Mouse (Mus musculus) megakaryocyte, embryonic 14.5 days (primary cell): ENCODE results near the gene Ino80. TPM values are rescaled to one million over a fixed set of nuclear protein-coding genes. Genes with fewer than 3 reads are reported as not detected.
A peak's percentile ranks its signal among the peaks of the same experiment; 100 is the strongest.

ENCODE experiments used
- H3K27me3 ChIP-seq: replicated peaks from 2 replicates; pipeline ENCODE3; 2012; ENCODE audit warnings: inconsistent platforms
- H3K36me3 ChIP-seq: replicated peaks from 2 replicates; pipeline ENCODE3; 2012; ENCODE audit warnings: low read length, inconsistent platforms, mixed read lengths
- H3K4me1 ChIP-seq: 2 replicates; pipeline ENCODE4 v1.6.1; 2012; ENCODE audit warnings: inconsistent platforms
- H3K4me3 ChIP-seq: replicated peaks from 2 replicates; pipeline ENCODE3; 2012; ENCODE audit warnings: moderate library complexity, mild to moderate bottlenecking, inconsistent platforms
- H3K9me3 ChIP-seq: 2 replicates; pipeline ENCODE4 v1.6.1; 2012; ENCODE audit warnings: inconsistent platforms
- FLI1 ChIP-seq: IDR thresholded peaks from 2 replicates; pipeline ENCODE4 v1.6.1; 2012; ENCODE audit warnings: low read length, inconsistent platforms, mixed read lengths
- GATA1 ChIP-seq: IDR thresholded peaks from 3 replicates; pipeline ENCODE4 v1.6.1; 2012; ENCODE audit warnings: mixed read lengths, low read length, inconsistent platforms, borderline replicate concordance
- polyA plus RNA-seq: library from polyadenylated mRNA; stranded (reverse); fragments of >175 nt; gene quantifications from 2 replicates; pipeline ENCODE4 v1.2.3, GENCODE M21; 2012; ENCODE audit warnings: low replicate concordance; ENCODE audit not compliant: insufficient read depth

Ino80 gene
- polyA plus RNA-seq, 1 experiment = 2.7 TPM

- H3K9me3 ChIP-seq = no peaks in the 10 kb centered on the region
- TF ChIP-seq GATA1 = no peak
- TF ChIP-seq FLI1 = no peak
- no peak overlapping the region for H3K4me3 ChIP-seq
- H3K27me3 ChIP-seq = peaks cover 96% of the 10 kb centered on the region
- no peaks in the 10 kb centered on the region for H3K36me3 ChIP-seq
- H3K4me1 ChIP-seq = peaks cover 41% of the 10 kb centered on the region
These were observed 149.5 kb downstream of the Ino80 start for GRCm38 (mm10) chr2:119327942-119328526.

DNA sequence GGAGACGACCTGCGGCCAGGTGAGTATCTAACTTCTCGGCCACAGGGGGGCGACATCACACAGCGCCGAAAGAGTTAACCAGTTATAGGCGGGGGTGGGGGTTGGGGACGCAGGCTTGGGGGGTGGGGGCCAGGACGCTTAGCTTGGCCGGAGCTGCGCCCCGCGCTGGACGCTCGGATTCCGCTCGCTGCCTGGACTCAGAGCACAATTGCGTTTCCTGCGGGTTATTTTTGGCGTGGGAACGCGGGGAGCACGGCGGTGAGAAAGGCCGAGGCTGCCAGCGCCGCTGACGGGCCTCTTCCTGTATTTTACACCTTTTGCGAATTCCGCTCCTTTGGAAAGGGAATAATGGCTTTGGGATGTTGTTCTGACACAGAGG lies 150.4 kb downstream of the Ino80 start:
- Histone ChIP-seq H3K4me3 (peak overlapping the region; percentile 92), H3K36me3 (no peaks in the 10 kb centered on the region), H3K27me3 (peaks cover 98% of the 10 kb centered on the region), H3K9me3 (peaks cover 9% of the 10 kb centered on the region; the same call in 1 of the 2 replicates), H3K4me1 (peaks cover 49% of the 10 kb centered on the region)
- TF ChIP-seq FLI1 (no peak), GATA1 (no peak)

GRCm38 (mm10) chr2:119326161-119327101 lies 151.1 kb downstream of the Ino80 start:
- H3K4me3 ChIP-seq = peak overlapping the region; percentile 92
- H3K9me3 ChIP-seq = peaks cover 11% of the 10 kb centered on the region; the same call in 1 of the 2 replicates
- peaks cover 55% of the 10 kb centered on the region for H3K4me1 ChIP-seq
- H3K27me3 ChIP-seq = peaks cover 98% of the 10 kb centered on the region
- TF ChIP-seq GATA1 = no peak
- H3K36me3 ChIP-seq = no peaks in the 10 kb centered on the region

GRCm38 (mm10) chr2:119325568-119326143 lies 151.8 kb downstream of the Ino80 start, which contains the start of gene Dll4:
Gene Dll4, plus strand, starts transcription at chr2:119325784.
- TF ChIP-seq FLI1 (no peak), GATA1 (no peak)
- Histone ChIP-seq H3K27me3 (peaks cover 95% of the 10 kb centered on the region), H3K36me3 (no peaks in the 10 kb centered on the region), H3K4me3 (peak within 1 kb of the TSS; percentile 92), H3K9me3 (peaks cover 12% of the 10 kb centered on the region), H3K4me1 (peaks cover 60% of the 10 kb centered on the region)

DNA sequence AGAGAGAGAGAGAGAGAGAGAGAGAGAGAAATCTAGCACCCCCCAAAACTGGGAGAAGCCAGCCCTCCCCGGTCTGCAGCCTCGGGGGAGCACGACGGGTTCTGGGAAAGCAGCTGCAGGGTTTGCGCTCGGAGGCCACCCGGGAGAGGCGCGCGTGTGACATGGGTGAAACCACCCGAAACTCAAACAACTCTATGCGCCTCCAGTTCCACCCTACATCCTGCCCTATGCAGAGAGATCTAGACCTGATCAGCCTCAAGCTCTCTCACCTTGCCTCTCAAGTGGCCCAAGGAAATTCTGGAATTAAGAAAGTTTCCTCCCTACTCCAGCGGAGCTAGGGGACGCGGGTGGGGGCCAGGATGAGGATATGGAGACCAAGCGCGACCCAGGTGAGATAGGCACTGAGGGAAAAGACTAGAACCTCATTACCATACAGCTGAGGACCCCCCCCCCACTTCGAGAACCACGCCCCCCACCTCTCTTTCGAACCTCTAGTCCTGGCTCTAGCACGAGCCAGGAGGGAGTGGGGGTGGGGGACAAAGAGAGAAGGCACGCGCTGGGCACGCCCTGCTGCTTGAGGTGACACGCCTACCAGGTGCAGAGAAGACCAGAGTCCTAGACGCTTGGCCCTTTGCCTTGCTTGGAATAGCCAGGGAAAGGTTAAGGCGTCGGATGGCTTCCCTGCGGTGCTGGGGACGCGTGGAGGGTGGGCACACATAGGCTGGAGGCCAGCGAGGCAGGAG lies 152.7 kb downstream of the Ino80 start:
- Histone ChIP-seq H3K9me3 (peaks cover 16% of the 10 kb centered on the region), H3K4me3 (peak overlapping the region; percentile 92), H3K27me3 (peaks cover 93% of the 10 kb centered on the region), H3K36me3 (no peaks in the 10 kb centered on the region), H3K4me1 (peaks cover 64% of the 10 kb centered on the region)
- no peak for TF ChIP-seq GATA1
- TF ChIP-seq FLI1 = no peak

- peaks cover 16% of the 10 kb centered on the region for H3K9me3 ChIP-seq
- peaks cover 64% of the 10 kb centered on the region for H3K4me1 ChIP-seq
- H3K27me3 ChIP-seq = peaks cover 90% of the 10 kb centered on the region
- peak overlapping the region; percentile 35 for H3K4me3 ChIP-seq
- no peak for TF ChIP-seq FLI1
- TF ChIP-seq GATA1 = no peak
- H3K36me3 ChIP-seq = no peaks in the 10 kb centered on the region
These were observed 153.5 kb downstream of the Ino80 start for GRCm38 (mm10) chr2:119323866-119324575.

Other genes with a start within 250 kb of the Ino80 start
- gene Ppp1r14d, start 247.8 kb downstream of the Ino80 start, polyA plus RNA-seq = not detected in 2 replicates
- not detected in 2 replicates for gene Spint1, start 240.3 kb downstream of the Ino80 start, polyA plus RNA-seq
- 1.9 TPM in 1 of 2 replicates, not detected in the other for gene Rhov, start 206.4 kb downstream of the Ino80 start, polyA plus RNA-seq
- 8.8 and 11.1 TPM in 2 replicates for gene Vps18, start 188.9 kb downstream of the Ino80 start, polyA plus RNA-seq
- gene Dll4, start 151.9 kb downstream of the Ino80 start, polyA plus RNA-seq = not detected in 2 replicates
- gene Chac1, start 126.5 kb downstream of the Ino80 start, polyA plus RNA-seq = 33.0 and 93.9 TPM in 2 replicates
- gene Exd1, start 69.9 kb upstream of the Ino80 start, polyA plus RNA-seq = 0.01 TPM in 1 of 2 replicates, not detected in the other
- gene Chp1, start 70.0 kb upstream of the Ino80 start, polyA plus RNA-seq = 9.7 and 15.1 TPM in 2 replicates
- 1.3 TPM in 1 of 2 replicates, not detected in the other for gene Nusap1, start 140.6 kb upstream of the Ino80 start, polyA plus RNA-seq
- 4.8 TPM in 1 of 2 replicates, not detected in the other for gene Oip5, start 140.8 kb upstream of the Ino80 start, polyA plus RNA-seq
- gene Ndufaf1, start 185.1 kb upstream of the Ino80 start, polyA plus RNA-seq = 1.1 and 1.6 TPM in 2 replicates
- 19.2 and 81.2 TPM in 2 replicates for gene Rtf1, start 197.4 kb upstream of the Ino80 start, polyA plus RNA-seq